16 mouse cellular contexts compared by ENCODE assay signal in genomic region chr7:24591735-24592134, GRCm38 (mm10). TPM values are rescaled to one million over a fixed set of nuclear protein-coding genes. Genes with fewer than 3 reads are reported as not detected.
DNase-seq lines count a peak whose midpoint lies in the region; ATAC-seq and TF ChIP-seq lines count a peak whose summit lies in the region.
"Had no signal": no experiment of that assay in that cellular context is flagged by ENCODE, and none has a peak within 500 bp of the region (broad histone marks: within the 10 kb centered on the region; RNA-seq: fewer than 3 reads in every experiment).

No protein-coding gene starts in this region.

- H3K27ac ChIP-seq in kidney, embryonic 15.5 days = peak overlapping the region; percentile 75
- peak overlapping the region; percentile 32 for H3K27ac ChIP-seq in liver, embryonic 14.5 days
- H3K27ac ChIP-seq in heart, embryonic 12.5 days (ENCODE audit: poor library complexity, severe bottlenecking) = no peak overlapping the region
- H3K27ac ChIP-seq: embryonic facial prominence, embryonic 10.5 days; heart, embryonic 13.5 days; neural tube, embryonic 15.5 days had no signal

- no peaks in the 10 kb centered on the region for H3K36me3 ChIP-seq in kidney, embryonic 15.5 days
- H3K36me3 ChIP-seq in liver, embryonic 14.5 days (replicated peaks; ENCODE audit: control insufficient read depth, insufficient read depth, low read depth) = no peaks in the 10 kb centered on the region
- H3K36me3 ChIP-seq in heart, embryonic 12.5 days = no peaks in the 10 kb centered on the region
- H3K36me3 ChIP-seq: embryonic facial prominence, embryonic 10.5 days; heart, embryonic 13.5 days; neural tube, embryonic 15.5 days had no signal

- H3K9ac ChIP-seq in kidney, embryonic 15.5 days = no peak overlapping the region
- no peak overlapping the region for H3K9ac ChIP-seq in liver, embryonic 14.5 days (replicated peaks)
- no peak overlapping the region for H3K9ac ChIP-seq in heart, embryonic 12.5 days
- H3K9ac ChIP-seq: heart, embryonic 13.5 days; neural tube, embryonic 15.5 days had no signal

- peak; percentile 64 for TF ChIP-seq EP300 in liver, embryonic 14.5 days (IDR thresholded peaks at IDR 0.05; ENCODE audit: low read depth)

- WGBS in kidney, embryonic 15.5 days = 64% methylated on average over 5 of the region's 5 CpGs
- 23% methylated on average over 5 of the region's 5 CpGs for WGBS in liver, embryonic 14.5 days (ENCODE audit: insufficient replicate concordance)
- 61% methylated on average over 5 of the region's 5 CpGs for WGBS in heart, embryonic 12.5 days

- DNase-seq in kidney, postnatal 36 days = no peak
- peak; percentile 1 for DNase-seq in thymus, postnatal 0 days (ENCODE audit: low spot score)
- DNase-seq in thymus, postnatal 36 days = no peak
- peak; percentile 43 to 57 (median 44) for DNase-seq in liver, embryonic 14.5 days (ENCODE audit: low read depth in 3 of 3, low spot score in 3 of 3)
- DNase-seq in frontal cortex, postnatal 25 days (ENCODE audit: low spot score in 2 of 2) = no peak
- DNase-seq: adrenal gland, postnatal 14 days; cerebellum, postnatal 36 days; gastrocnemius, postnatal 36 days; heart, postnatal 4 days; layer of hippocampus, postnatal 36 days had no signal

- no peak for ATAC-seq in kidney, embryonic 15.5 days (replicated peaks; ENCODE audit: low FRiP score)
- ATAC-seq in liver, embryonic 14.5 days (ENCODE audit: insufficient read depth) = peak; percentile 72
- no peak for ATAC-seq in heart, embryonic 12.5 days (ENCODE audit: insufficient number of reproducible peaks, low FRiP score)

- H3K4me3 ChIP-seq in kidney, embryonic 15.5 days (replicated peaks) = no peak overlapping the region
- H3K4me3 ChIP-seq in liver, embryonic 14.5 days (ENCODE audit: insufficient read depth in 1 of 2, low read depth in 2 of 2, low read length in 2 of 2) = no peak overlapping the region
- H3K4me3 ChIP-seq in heart, embryonic 12.5 days = no peak overlapping the region
- H3K4me3 ChIP-seq: embryonic facial prominence, embryonic 10.5 days; heart, embryonic 13.5 days; neural tube, embryonic 15.5 days had no signal

- peaks cover 49% of the 10 kb centered on the region for H3K4me1 ChIP-seq in kidney, embryonic 15.5 days
- H3K4me1 ChIP-seq in liver, embryonic 14.5 days (replicated peaks; ENCODE audit: control insufficient read depth in 2 of 2, insufficient read depth in 2 of 2, low read length in 1 of 2) = peaks cover 20 to 40% of the 10 kb centered on the region in 2 experiments
- peaks cover 12% of the 10 kb centered on the region; the same call in 1 of the 2 replicates for H3K4me1 ChIP-seq in heart, embryonic 12.5 days (replicated peaks)

- no peak overlapping the region for H3K4me2 ChIP-seq in kidney, embryonic 15.5 days
- peak overlapping the region; percentile 36 for H3K4me2 ChIP-seq in liver, embryonic 14.5 days (ENCODE audit: low read depth)
- H3K4me2 ChIP-seq in heart, embryonic 12.5 days = no peak overlapping the region
- H3K4me2 ChIP-seq: heart, embryonic 13.5 days; neural tube, embryonic 15.5 days had no signal

- H3K9me3 ChIP-seq in kidney, embryonic 15.5 days (replicated peaks) = no peaks in the 10 kb centered on the region
- no peaks in the 10 kb centered on the region for H3K9me3 ChIP-seq in liver, embryonic 14.5 days (ENCODE audit: control insufficient read depth, low read length)
- H3K9me3 ChIP-seq in heart, embryonic 12.5 days (replicated peaks) = 0 out of 2 replicates have a peak, but pooled peaks cover 2% of the 10 kb centered on the region
- H3K9me3 ChIP-seq: heart, embryonic 13.5 days; neural tube, embryonic 15.5 days had no signal

- peak; percentile 22; the same call in 1 of the 2 replicates for TF ChIP-seq CTCF in liver, embryonic 14.5 days (IDR thresholded peaks at IDR 0.05; ENCODE audit: low read depth)

- peaks cover 3% of the 10 kb centered on the region for H3K27me3 ChIP-seq in kidney, embryonic 15.5 days
- H3K27me3 ChIP-seq in liver, embryonic 14.5 days (ENCODE audit: control insufficient read depth, insufficient read depth, low read length) = no peaks in the 10 kb centered on the region
- peaks cover 28% of the 10 kb centered on the region for H3K27me3 ChIP-seq in heart, embryonic 12.5 days (replicated peaks)

RNA-seq across cellular contexts. Expression of gene Zfp575, which starts 4.3 kb away (rescaled TPM):
- polyA plus RNA-seq in kidney, embryonic 15.5 days (2015; fragmentation: Nextera tagmentation; extraction: Ambion mirVana) = 4.0 and 5.5 TPM in 2 replicates
- 0.48 and 0.71 TPM in 2 replicates for polyA plus RNA-seq in thymus, postnatal 0 days (2015; fragmentation: Nextera tagmentation; extraction: Ambion mirVana)
- polyA plus RNA-seq in liver, embryonic 14.5 days (2012; rRNA removed) = 0.09 and 0.11 TPM in 2 replicates
- polyA plus RNA-seq in liver, embryonic 14.5 days (2014; fragmentation: Nextera tagmentation; extraction: Ambion mirVana) = 0.04 TPM in 1 of 2 replicates, not detected in the other
- 0.69 and 1.1 TPM in 2 replicates for polyA plus RNA-seq in heart, embryonic 12.5 days (2016; fragmentation: Nextera tagmentation; extraction: Ambion mirVana)

RNA-seq across cellular contexts. Expression of gene Ethe1, which starts 4.4 kb away (rescaled TPM):
- polyA plus RNA-seq in kidney, embryonic 15.5 days (2015; fragmentation: Nextera tagmentation; extraction: Ambion mirVana) = 46.8 and 48.4 TPM in 2 replicates
- 39.2 and 39.9 TPM in 2 replicates for polyA plus RNA-seq in thymus, postnatal 0 days (2015; fragmentation: Nextera tagmentation; extraction: Ambion mirVana)
- polyA plus RNA-seq in liver, embryonic 14.5 days (2012; rRNA removed) = 14.8 and 16.5 TPM in 2 replicates
- 24.8 and 27.3 TPM in 2 replicates for polyA plus RNA-seq in liver, embryonic 14.5 days (2014; fragmentation: Nextera tagmentation; extraction: Ambion mirVana)
- 17.6 and 19.2 TPM in 2 replicates for polyA plus RNA-seq in heart, embryonic 12.5 days (2016; fragmentation: Nextera tagmentation; extraction: Ambion mirVana)

RNA-seq across cellular contexts. Expression of gene Phldb3, which starts 18.8 kb away (rescaled TPM):
- polyA plus RNA-seq in kidney, embryonic 15.5 days (2015; fragmentation: Nextera tagmentation; extraction: Ambion mirVana) = 0.15 and 0.17 TPM in 2 replicates
- polyA plus RNA-seq in thymus, postnatal 0 days (2015; fragmentation: Nextera tagmentation; extraction: Ambion mirVana) = 0.47 and 0.73 TPM in 2 replicates
- 0.38 and 0.59 TPM in 2 replicates for polyA plus RNA-seq in liver, embryonic 14.5 days (2012; rRNA removed)
- 0.06 and 0.15 TPM in 2 replicates for polyA plus RNA-seq in liver, embryonic 14.5 days (2014; fragmentation: Nextera tagmentation; extraction: Ambion mirVana)
- not detected in 2 replicates for polyA plus RNA-seq in heart, embryonic 12.5 days (2016; fragmentation: Nextera tagmentation; extraction: Ambion mirVana)
- polyA plus RNA-seq: embryonic facial prominence, embryonic 10.5 days; heart, embryonic 13.5 days; neural tube, embryonic 15.5 days had no signal

RNA-seq across cellular contexts. Expression of gene Lypd3, which starts 44.6 kb away (rescaled TPM):
- polyA plus RNA-seq in kidney, embryonic 15.5 days (2015; fragmentation: Nextera tagmentation; extraction: Ambion mirVana) = 1.0 and 1.2 TPM in 2 replicates
- 1.8 and 2.2 TPM in 2 replicates for polyA plus RNA-seq in thymus, postnatal 0 days (2015; fragmentation: Nextera tagmentation; extraction: Ambion mirVana)
- polyA plus RNA-seq in liver, embryonic 14.5 days (2012; rRNA removed) = 0.03 TPM in 1 of 2 replicates, not detected in the other
- not detected in 2 replicates for polyA plus RNA-seq in liver, embryonic 14.5 days (2014; fragmentation: Nextera tagmentation; extraction: Ambion mirVana)
- 0.10 and 0.15 TPM in 2 replicates for polyA plus RNA-seq in heart, embryonic 12.5 days (2016; fragmentation: Nextera tagmentation; extraction: Ambion mirVana)
- polyA plus RNA-seq: frontal cortex, adult 2 months had no signal

RNA-seq across cellular contexts. Expression of gene Xrcc1, which starts 45.6 kb away (rescaled TPM):
- polyA plus RNA-seq in kidney, embryonic 15.5 days (2015; fragmentation: Nextera tagmentation; extraction: Ambion mirVana) = 117 and 137 TPM in 2 replicates
- 61.0 and 66.5 TPM in 2 replicates for polyA plus RNA-seq in thymus, postnatal 0 days (2015; fragmentation: Nextera tagmentation; extraction: Ambion mirVana)
- 27.8 and 28.8 TPM in 2 replicates for polyA plus RNA-seq in liver, embryonic 14.5 days (2012; rRNA removed)
- 27.3 and 40.9 TPM in 2 replicates for polyA plus RNA-seq in liver, embryonic 14.5 days (2014; fragmentation: Nextera tagmentation; extraction: Ambion mirVana)
- polyA plus RNA-seq in heart, embryonic 12.5 days (2016; fragmentation: Nextera tagmentation; extraction: Ambion mirVana) = 70.5 and 71.7 TPM in 2 replicates

Comparison
In these comparisons a context has a peak if more than half of its experiments do, and no peak if none do; other contexts are left out.
1. DNase-seq: peak in thymus, postnatal 0 days (single experiment) and liver, embryonic 14.5 days (3 of 3); none in kidney, postnatal 36 days (0 of 2), thymus, postnatal 36 days (0 of 2) and frontal cortex, postnatal 25 days (0 of 2).